Mouse (Mus musculus) heart, postnatal 0 days (tissue): Measurements from ENCODE around the gene Lmna. TPM values are rescaled to one million over a fixed set of nuclear protein-coding genes. Genes with fewer than 3 reads are reported as not detected.

Experiments
- ATAC-seq: fragments of 200-750 bp; cut with Nextera tagmentation; 2 replicates; pipeline ENCODE4 v1.8.0; 2017; ENCODE audit warnings: low read depth, moderate number of reproducible peaks, moderate library complexity; ENCODE audit not compliant: insufficient read depth
- DNase-seq: peaks from one replicate; pipeline ENCODE4 v3.0.0-alpha.2; 2016; ENCODE audit warnings: low spot score
- H3K27ac ChIP-seq: fragments of 300-500 bp; sonication (generic); 2 replicates; pipeline ENCODE4 v1.5.1; 2014; ENCODE audit warnings: low read depth, mild to moderate bottlenecking
- H3K27me3 ChIP-seq: fragments of 300-500 bp; sonication (generic); 2 replicates; pipeline ENCODE4 v1.6.1; 2014; ENCODE audit warnings: low read length, mixed read lengths; ENCODE audit not compliant: control insufficient read depth, insufficient read depth
- H3K36me3 ChIP-seq: fragments of 300-500 bp; sonication (generic); replicated peaks from 2 replicates; pipeline ENCODE4 v1.6.1; 2014; ENCODE audit warnings: low read length, mixed read lengths; ENCODE audit not compliant: control insufficient read depth, insufficient read depth
- H3K4me1 ChIP-seq: fragments of 300-500 bp; sonication (generic); 2 replicates; pipeline ENCODE4 v1.6.1; 2014; ENCODE audit warnings: antibody characterized with exemption; ENCODE audit not compliant: control insufficient read depth, insufficient read depth
- H3K4me2 ChIP-seq: fragments of 300-500 bp; sonication (generic); 2 replicates; pipeline ENCODE4 v1.6.1; 2014; ENCODE audit warnings: low read depth, mild to moderate bottlenecking, low read length, moderate library complexity
- H3K4me3 ChIP-seq: fragments of 300-500 bp; sonication (generic); 2 replicates; pipeline ENCODE4 v1.5.1; 2014; ENCODE audit warnings: low read depth, low read length
- H3K9ac ChIP-seq: fragments of 300-500 bp; sonication (generic); replicated peaks from 2 replicates; pipeline ENCODE4 v1.6.1; 2014; ENCODE audit warnings: low read depth, low read length, mixed read lengths
- H3K9me3 ChIP-seq: fragments of 300-500 bp; sonication (generic); replicated peaks from 2 replicates; pipeline ENCODE4 v1.6.1; 2016; ENCODE audit warnings: low read length; ENCODE audit not compliant: control insufficient read depth
- CTCF ChIP-seq: IDR thresholded peaks from 2 replicates; pipeline ENCODE4 v1.5.1; 2016; ENCODE audit warnings: antibody characterized with exemption, control low read depth, low read depth
- EP300 ChIP-seq: IDR thresholded peaks from 2 replicates; pipeline ENCODE4 v1.6.1; 2016; ENCODE audit warnings: antibody characterized with exemption, low read depth
- whole genome bisulfite sequencing: fragments of 180-500 bp; shearing (Covaris S2); extraction: QIAGEN DNeasy Blood & Tissue Kit; methylation state at CpG from one replicate; pipeline ENCODE4 v1.1.7; 2014; 5-methylcytosine and 5-hydroxymethylcytosine counted together
- polyA plus RNA-seq: library from polyadenylated mRNA; unstranded; fragments of >200 nt; fragmentation: Nextera tagmentation; extraction: Ambion mirVana; gene quantifications from 2 replicates; pipeline ENCODE4 v1.2.1, GENCODE M21; 2015
- total RNA-seq: library from RNA; depleted of rRNA; stranded (reverse); fragments of >200 nt; gene quantifications from 2 replicates; pipeline ENCODE4 v1.2.3, GENCODE M21; 2014; ENCODE audit warnings: low replicate concordance

The Lmna gene
- total and polyA plus RNA-seq, 2 experiments from 2014 or later, result 122 to 156 TPM

- H3K4me2 ChIP-seq, result peak overlapping the region; percentile 99
- no peak for DNase-seq
- WGBS, result 1% methylated on average over 35 of the region's 40 CpGs
- H3K27me3 ChIP-seq, result no peaks in the 10 kb centered on the region
- H3K9me3 ChIP-seq, result no peaks in the 10 kb centered on the region
- 0 out of 2 replicates have a peak, but pooled peaks cover 1% of the 10 kb centered on the region for H3K36me3 ChIP-seq
- peak overlapping the region; percentile 72 for H3K9ac ChIP-seq
- H3K27ac ChIP-seq, result peak overlapping the region; percentile 76
- peaks cover 41% of the 10 kb centered on the region for H3K4me1 ChIP-seq
- TF ChIP-seq EP300 (no peak), CTCF (no peak)
- no peak for ATAC-seq
- peak overlapping the region; percentile 90 for H3K4me3 ChIP-seq
These were observed 23.1 kb upstream of the Lmna start for GRCm38 (mm10) chr3:88532689-88533511.

GRCm38 (mm10) chr3:88532299-88532674 is 22.5 kb upstream of the Lmna start, which contains the start of gene Mex3a:
Gene Mex3a (plus strand): TSS chr3:88532395.
- H3K4me2 ChIP-seq, result peak within 1 kb of the TSS; percentile 99
- no peak for TF ChIP-seq EP300

GRCm38 (mm10) chr3:88531348-88532298 is 21.9 kb upstream of the Lmna start:
- no peaks in the 10 kb centered on the region for H3K36me3 ChIP-seq
- no peaks in the 10 kb centered on the region for H3K27me3 ChIP-seq
- no peak for TF ChIP-seq CTCF
- TF ChIP-seq EP300, result no peak
- H3K4me2 ChIP-seq, result peak overlapping the region; percentile 99
- H3K4me3 ChIP-seq, result peak overlapping the region; percentile 90
- peak; percentile 82 for ATAC-seq
- H3K4me1 ChIP-seq, result peaks cover 42% of the 10 kb centered on the region
- peak overlapping the region; percentile 76 for H3K27ac ChIP-seq
- H3K9ac ChIP-seq, result peak overlapping the region; percentile 72
- H3K9me3 ChIP-seq, result no peaks in the 10 kb centered on the region
- DNase-seq, result peak; percentile 71
- WGBS, result under 1% methylated on average over 43 of the region's 63 CpGs

More at GRCm38 (mm10) chr3:88532299-88532674, 22.5 kb upstream of the Lmna start, which contains the start of gene Mex3a:
- DNase-seq (no peak), ATAC-seq (no peak)
- H3K9ac ChIP-seq, result peak within 1 kb of the TSS; percentile 72
- no peaks in the 10 kb centered on the region for H3K36me3 ChIP-seq
- H3K4me1 ChIP-seq, result peaks cover 46% of the 10 kb centered on the region
- under 1% methylated on average over 14 of the region's 31 CpGs for WGBS
- H3K4me3 ChIP-seq, result peak within 1 kb of the TSS; percentile 90
- H3K27me3 ChIP-seq, result no peaks in the 10 kb centered on the region
- H3K9me3 ChIP-seq, result no peaks in the 10 kb centered on the region
- H3K27ac ChIP-seq, result peak within 1 kb of the TSS; percentile 76

- H3K36me3 ChIP-seq, result no peaks in the 10 kb centered on the region; the same call in 1 of the 2 replicates
- peak overlapping the region; percentile 76; the same call in 1 of the 2 replicates for H3K27ac ChIP-seq
- H3K9ac ChIP-seq, result peak overlapping the region; percentile 40; the same call in 1 of the 2 replicates
- peak overlapping the region; percentile 99 for H3K4me2 ChIP-seq
- TF ChIP-seq EP300 (no peak), CTCF (no peak)
- no peak for ATAC-seq
- no peak for DNase-seq
- no peaks in the 10 kb centered on the region for H3K9me3 ChIP-seq
- peaks cover 40% of the 10 kb centered on the region for H3K4me1 ChIP-seq
- no peaks in the 10 kb centered on the region for H3K27me3 ChIP-seq
- H3K4me3 ChIP-seq, result peak overlapping the region; percentile 90
- 34% methylated on average over 11 of the region's 11 CpGs for WGBS
These were observed 20.5 kb upstream of the Lmna start for GRCm38 (mm10) chr3:88530082-88530864.
